Mouse (Mus musculus): ENCODE data around the gene Gm20517. TPM values are rescaled to one million over a fixed set of nuclear protein-coding genes. Genes with fewer than 3 reads are reported as not detected.
A peak's percentile ranks its signal among the peaks of the same experiment; 100 is the strongest.

Gm20517 gene
- polyA plus RNA-seq, 2 experiments = 0.86 TPM

GRCm38 (mm10) chr17:47574830-47575229 is 36.6 kb upstream of the Gm20517 start:
- H3K4me3 ChIP-seq (ENCODE audit: insufficient read depth in 1 of 2, low read depth in 2 of 2, low read length in 2 of 2) = no peak overlapping the region
- H3K36me3 ChIP-seq (replicated peaks; ENCODE audit: control insufficient read depth, insufficient read depth, low read depth) = no peaks in the 10 kb centered on the region
- H3K27ac ChIP-seq = no peak overlapping the region
- no peaks in the 10 kb centered on the region for H3K27me3 ChIP-seq (ENCODE audit: control insufficient read depth, insufficient read depth, low read length)
- ATAC-seq (ENCODE audit: insufficient read depth) (no peak), DNase-seq (ENCODE audit: low read depth in 3 of 3, low spot score in 3 of 3) (no peak)
- H3K4me2 ChIP-seq (ENCODE audit: low read depth) = no peak overlapping the region
- WGBS (ENCODE audit: insufficient replicate concordance) = 68% methylated on average over 11 of the region's 11 CpGs
- H3K4me1 ChIP-seq (replicated peaks; ENCODE audit: control insufficient read depth in 2 of 2, insufficient read depth in 2 of 2, low read length in 1 of 2) = peaks cover 15 to 16% of the 10 kb centered on the region in 2 experiments
- no peaks in the 10 kb centered on the region for H3K9me3 ChIP-seq (ENCODE audit: control insufficient read depth, low read length)
- TF ChIP-seq EP300 (IDR thresholded peaks at IDR 0.05; ENCODE audit: low read depth) = no peak
- TF ChIP-seq CTCF (IDR thresholded peaks at IDR 0.05; ENCODE audit: low read depth) = no peak
- H3K9ac ChIP-seq (replicated peaks) = no peak overlapping the region; the same call in 1 of the 2 replicates

DNA sequence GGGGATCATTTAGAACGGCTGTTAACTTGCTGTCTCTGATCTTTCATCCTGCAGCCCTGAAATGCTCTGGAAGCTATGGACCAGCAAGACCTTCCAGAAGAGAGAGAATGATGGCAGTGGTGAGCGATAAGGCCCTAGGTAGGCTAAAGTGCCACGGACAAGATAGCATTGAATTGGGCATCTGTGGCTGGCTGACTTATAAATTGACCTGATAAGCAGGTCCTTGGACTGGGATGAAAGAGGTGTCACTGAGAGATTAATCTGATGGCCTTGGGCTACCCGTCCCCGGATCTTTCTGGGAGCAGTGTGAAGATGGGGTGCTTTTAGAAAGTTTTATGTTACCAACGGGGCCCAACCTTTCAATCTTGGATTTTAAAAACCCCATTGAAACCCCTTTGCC is 32.7 kb upstream of the Gm20517 start:
- peak overlapping the region; percentile 30 for H3K4me2 ChIP-seq (ENCODE audit: low read depth)
- WGBS (ENCODE audit: insufficient replicate concordance) = 33% methylated on average over 6 of the region's 6 CpGs
- no peaks in the 10 kb centered on the region for H3K27me3 ChIP-seq (ENCODE audit: control insufficient read depth, insufficient read depth, low read length)
- no peaks in the 10 kb centered on the region for H3K9me3 ChIP-seq (ENCODE audit: control insufficient read depth, low read length)
- H3K27ac ChIP-seq = peak overlapping the region; percentile 74
- ATAC-seq (ENCODE audit: insufficient read depth) = peak; percentile 90
- peaks cover 15 to 16% of the 10 kb centered on the region in 2 experiments for H3K4me1 ChIP-seq (replicated peaks; ENCODE audit: control insufficient read depth in 2 of 2, insufficient read depth in 2 of 2, low read length in 1 of 2)
- no peak overlapping the region for H3K4me3 ChIP-seq (ENCODE audit: insufficient read depth in 1 of 2, low read depth in 2 of 2, low read length in 2 of 2)
- DNase-seq (ENCODE audit: low read depth in 3 of 3, low spot score in 3 of 3) = peak; percentile 70 to 83 (median 80)
- no peak overlapping the region for H3K9ac ChIP-seq (replicated peaks)
- no peaks in the 10 kb centered on the region for H3K36me3 ChIP-seq (replicated peaks; ENCODE audit: control insufficient read depth, insufficient read depth, low read depth)
- peak; percentile 94 for TF ChIP-seq EP300 (IDR thresholded peaks at IDR 0.05; ENCODE audit: low read depth)
- TF ChIP-seq CTCF (IDR thresholded peaks at IDR 0.05; ENCODE audit: low read depth) = no peak

DNA sequence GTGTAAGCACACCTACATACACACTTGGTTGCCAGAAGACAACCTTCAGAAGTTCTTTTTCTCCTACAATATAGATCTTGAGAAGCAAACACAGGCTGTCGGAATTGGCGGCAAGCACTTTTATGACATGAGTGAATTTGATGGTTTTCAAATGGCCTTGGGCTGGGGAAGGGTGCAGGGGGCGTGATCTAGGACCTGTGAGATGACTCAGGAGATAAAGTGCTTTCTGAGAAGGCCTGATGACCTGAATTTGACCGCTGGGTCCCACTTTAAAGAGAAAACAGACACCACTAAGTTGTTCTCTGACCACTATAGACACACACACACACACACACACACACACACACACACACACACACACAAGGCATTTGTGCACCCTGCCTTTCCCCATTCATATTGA is 30.4 kb upstream of the Gm20517 start:
- no peaks in the 10 kb centered on the region for H3K36me3 ChIP-seq (replicated peaks; ENCODE audit: control insufficient read depth, insufficient read depth, low read depth)
- H3K9ac ChIP-seq (replicated peaks) = no peak overlapping the region
- TF ChIP-seq CTCF (IDR thresholded peaks at IDR 0.05; ENCODE audit: low read depth) = no peak
- no peak for TF ChIP-seq EP300 (IDR thresholded peaks at IDR 0.05; ENCODE audit: low read depth)
- no peak overlapping the region for H3K4me3 ChIP-seq (ENCODE audit: insufficient read depth in 1 of 2, low read depth in 2 of 2, low read length in 2 of 2)
- no peak for ATAC-seq (ENCODE audit: insufficient read depth)
- WGBS (ENCODE audit: insufficient replicate concordance) = 86% methylated on average over 4 of the region's 4 CpGs
- H3K27me3 ChIP-seq (ENCODE audit: control insufficient read depth, insufficient read depth, low read length) = no peaks in the 10 kb centered on the region
- H3K4me1 ChIP-seq (replicated peaks; ENCODE audit: control insufficient read depth in 2 of 2, insufficient read depth in 2 of 2, low read length in 1 of 2) = peaks cover 16% of the 10 kb centered on the region in 2 experiments
- H3K27ac ChIP-seq = no peak overlapping the region
- DNase-seq (ENCODE audit: low read depth in 3 of 3, low spot score in 3 of 3) = no peak
- H3K4me2 ChIP-seq (ENCODE audit: low read depth) = no peak overlapping the region
- no peaks in the 10 kb centered on the region for H3K9me3 ChIP-seq (ENCODE audit: control insufficient read depth, low read length)

GRCm38 (mm10) chr17:47588517-47588916 is 22.9 kb upstream of the Gm20517 start:
- H3K4me2 ChIP-seq (ENCODE audit: low read depth) = no peak overlapping the region
- H3K4me1 ChIP-seq (replicated peaks; ENCODE audit: control insufficient read depth in 2 of 2, insufficient read depth in 2 of 2, low read length in 1 of 2) = peaks cover 22 to 27% of the 10 kb centered on the region in 2 experiments
- no peak overlapping the region for H3K9ac ChIP-seq (replicated peaks)
- H3K27ac ChIP-seq = no peak overlapping the region
- no peak for TF ChIP-seq EP300 (IDR thresholded peaks at IDR 0.05; ENCODE audit: low read depth)
- no peak for TF ChIP-seq CTCF (IDR thresholded peaks at IDR 0.05; ENCODE audit: low read depth)
- no peaks in the 10 kb centered on the region for H3K9me3 ChIP-seq (ENCODE audit: control insufficient read depth, low read length)
- no peak for ATAC-seq (ENCODE audit: insufficient read depth)
- no peak overlapping the region for H3K4me3 ChIP-seq (ENCODE audit: insufficient read depth in 1 of 2, low read depth in 2 of 2, low read length in 2 of 2)
- no peaks in the 10 kb centered on the region for H3K27me3 ChIP-seq (ENCODE audit: control insufficient read depth, insufficient read depth, low read length)
- DNase-seq (ENCODE audit: low read depth in 3 of 3, low spot score in 3 of 3) = no peak
- H3K36me3 ChIP-seq (replicated peaks; ENCODE audit: control insufficient read depth, insufficient read depth, low read depth) = no peaks in the 10 kb centered on the region
- 83% methylated on average over 8 of the region's 8 CpGs for WGBS (ENCODE audit: insufficient replicate concordance)

DNA sequence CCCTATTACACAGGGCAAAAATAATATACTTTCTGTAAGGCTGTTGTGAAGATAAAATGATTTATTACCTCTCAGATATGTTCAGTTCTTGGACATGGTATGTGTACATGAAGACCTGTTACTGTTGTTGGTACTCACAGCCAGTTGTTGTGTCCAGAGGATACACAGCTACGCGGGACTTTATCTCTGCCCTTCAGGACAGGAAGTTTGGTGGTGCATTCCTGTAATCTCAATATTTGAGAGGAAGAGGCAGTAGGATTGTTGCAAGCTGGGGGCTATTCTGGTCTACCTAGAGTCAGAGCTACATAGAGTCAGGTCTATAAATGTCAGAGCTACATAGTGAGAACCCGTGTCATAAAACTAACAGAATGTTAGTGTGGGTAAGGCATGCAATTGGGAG is 20.3 kb upstream of the Gm20517 start:
- Histone ChIP-seq H3K27ac (peak overlapping the region; percentile 21; the same call in 1 of the 2 replicates), H3K4me1 (replicated peaks; ENCODE audit: control insufficient read depth in 2 of 2, insufficient read depth in 2 of 2, low read length in 1 of 2) (peaks cover 22 to 27% of the 10 kb centered on the region in 2 experiments), H3K36me3 (replicated peaks; ENCODE audit: control insufficient read depth, insufficient read depth, low read depth) (peaks cover 10% of the 10 kb centered on the region), H3K4me2 (ENCODE audit: low read depth) (no peak overlapping the region), H3K9me3 (ENCODE audit: control insufficient read depth, low read length) (no peaks in the 10 kb centered on the region), H3K4me3 (ENCODE audit: insufficient read depth in 1 of 2, low read depth in 2 of 2, low read length in 2 of 2) (no peak overlapping the region), H3K9ac (replicated peaks) (no peak overlapping the region; the same call in 1 of the 2 replicates), H3K27me3 (ENCODE audit: control insufficient read depth, insufficient read depth, low read length) (no peaks in the 10 kb centered on the region)
- WGBS (ENCODE audit: insufficient replicate concordance) = 12% methylated on average over 3 of the region's 3 CpGs
- DNase-seq (ENCODE audit: low read depth in 3 of 3, low spot score in 3 of 3) = no peak
- TF ChIP-seq EP300 (IDR thresholded peaks at IDR 0.05; ENCODE audit: low read depth) (no peak), CTCF (IDR thresholded peaks at IDR 0.05; ENCODE audit: low read depth) (no peak)
- no peak for ATAC-seq (ENCODE audit: insufficient read depth)

Measured in liver, embryonic 14.5 days (tissue).